Mouse (Mus musculus): ENCODE results near the gene Clcn5.

Clcn5 gene

GRCm38 (mm10) chrX:7190816-7191215 is 128.3 kb downstream of the Clcn5 start:
- no peak for DNase-seq (ENCODE audit: low read depth)

DNA sequence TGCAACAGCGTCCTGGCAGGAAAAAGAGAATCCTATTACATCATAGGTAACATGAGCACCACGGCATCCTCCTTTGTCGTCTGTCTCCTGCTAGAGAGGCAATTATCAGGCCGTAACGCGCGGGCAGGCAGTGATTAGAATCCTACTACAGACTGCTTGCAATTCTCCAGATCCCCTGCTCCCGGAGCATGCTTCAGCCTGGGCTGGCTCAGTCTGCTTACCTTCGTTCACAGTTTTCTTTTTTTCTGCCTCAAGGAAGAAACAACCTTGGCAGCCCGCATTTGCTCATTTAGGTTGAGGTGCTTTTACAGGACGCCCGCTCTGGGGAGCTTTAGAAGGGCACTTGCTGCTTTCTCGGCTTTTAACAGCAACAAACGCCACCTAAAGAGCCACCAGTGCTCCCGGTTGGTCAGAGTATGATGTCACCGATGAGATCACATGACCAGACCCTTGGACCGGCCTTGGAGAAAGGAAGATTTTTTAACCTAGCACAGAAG is 130.8 kb downstream of the Clcn5 start:
- DNase-seq (ENCODE audit: low read depth) = no peak

DNA sequence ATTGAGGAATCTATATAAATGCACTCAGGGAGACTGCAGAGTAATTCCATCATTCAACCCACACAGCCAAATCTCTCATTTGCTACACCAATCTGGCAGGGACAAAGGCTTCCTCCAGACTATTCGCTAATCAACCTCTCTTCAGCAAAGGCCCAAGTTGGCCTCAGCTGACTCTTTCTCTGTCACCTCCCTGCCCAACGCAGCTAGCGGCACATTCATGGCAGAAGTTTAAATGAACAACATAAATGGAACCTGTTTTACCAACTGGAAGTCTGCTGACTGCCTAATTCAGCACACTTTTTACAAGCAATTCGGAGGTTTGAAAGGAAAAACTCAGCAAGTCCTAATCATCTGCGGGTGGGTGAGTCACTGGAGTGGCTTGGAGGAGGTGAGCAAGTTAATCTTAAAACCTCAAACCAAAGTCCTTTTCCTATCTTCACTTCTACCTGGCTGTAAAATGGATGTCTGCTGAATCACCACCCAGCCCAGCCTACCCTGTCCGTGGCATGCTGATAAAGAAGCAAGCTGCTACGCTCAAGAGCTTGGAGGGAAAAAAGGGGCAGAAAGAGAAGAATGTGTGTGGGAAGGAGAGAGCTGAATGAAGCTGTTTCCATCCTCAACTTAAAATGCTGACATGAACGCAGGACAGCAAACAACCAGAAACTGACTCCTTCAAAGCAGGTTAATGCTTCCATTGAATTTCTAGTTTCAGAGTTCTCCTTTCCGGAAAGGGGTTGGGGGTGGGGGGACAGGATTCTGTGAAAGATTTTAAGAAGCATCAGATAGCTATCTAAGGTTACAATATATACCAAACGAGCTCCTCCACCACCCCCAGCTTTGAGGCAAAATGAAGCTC is 131.5 kb downstream of the Clcn5 start:
- no peak for DNase-seq (ENCODE audit: low read depth)

DNA sequence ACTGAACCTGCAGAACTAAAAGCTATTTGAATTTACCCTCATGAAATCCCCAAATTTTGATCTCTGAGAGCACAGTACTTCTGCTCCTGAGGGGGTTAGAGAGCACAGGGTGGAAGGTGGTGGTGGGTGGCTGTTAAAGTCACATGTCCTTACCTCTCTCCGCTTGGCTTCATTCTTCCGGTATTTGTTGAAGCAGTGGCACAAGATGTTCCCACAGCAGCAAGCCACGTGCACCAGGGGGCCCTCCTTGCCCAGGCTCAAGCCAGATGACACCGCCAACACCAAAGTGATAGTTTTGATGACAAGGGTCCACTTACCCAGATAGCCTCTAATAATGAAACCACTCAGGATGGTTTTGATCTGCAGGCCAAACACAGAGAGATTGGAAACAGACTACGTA is 149.0 kb downstream of the Clcn5 start:
- DNase-seq (ENCODE audit: low read depth) = no peak

GRCm38 (mm10) chrX:7168799-7169198 is 150.4 kb downstream of the Clcn5 start:
- no peak for DNase-seq (ENCODE audit: low read depth)

DNA sequence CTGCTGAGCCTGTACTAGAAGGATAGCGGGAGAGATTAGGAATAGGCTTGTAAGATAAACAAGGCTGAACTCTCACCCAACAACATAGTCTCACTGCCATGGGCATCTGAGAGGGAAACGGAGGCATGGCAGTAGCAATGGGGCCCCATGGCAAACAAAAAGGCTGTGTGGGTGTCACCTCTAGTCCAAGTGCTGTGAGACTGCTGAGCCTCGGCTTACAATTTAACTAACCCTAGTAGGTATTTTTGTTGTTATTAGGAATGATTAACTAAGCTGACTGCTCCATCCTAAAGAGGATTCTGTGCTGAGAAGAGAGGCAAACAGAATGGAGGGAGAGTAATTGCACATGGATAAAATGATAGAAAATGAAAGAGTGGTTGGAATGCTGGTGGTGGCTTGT is 161.2 kb downstream of the Clcn5 start:
- DNase-seq (ENCODE audit: low read depth) = no peak

DNA sequence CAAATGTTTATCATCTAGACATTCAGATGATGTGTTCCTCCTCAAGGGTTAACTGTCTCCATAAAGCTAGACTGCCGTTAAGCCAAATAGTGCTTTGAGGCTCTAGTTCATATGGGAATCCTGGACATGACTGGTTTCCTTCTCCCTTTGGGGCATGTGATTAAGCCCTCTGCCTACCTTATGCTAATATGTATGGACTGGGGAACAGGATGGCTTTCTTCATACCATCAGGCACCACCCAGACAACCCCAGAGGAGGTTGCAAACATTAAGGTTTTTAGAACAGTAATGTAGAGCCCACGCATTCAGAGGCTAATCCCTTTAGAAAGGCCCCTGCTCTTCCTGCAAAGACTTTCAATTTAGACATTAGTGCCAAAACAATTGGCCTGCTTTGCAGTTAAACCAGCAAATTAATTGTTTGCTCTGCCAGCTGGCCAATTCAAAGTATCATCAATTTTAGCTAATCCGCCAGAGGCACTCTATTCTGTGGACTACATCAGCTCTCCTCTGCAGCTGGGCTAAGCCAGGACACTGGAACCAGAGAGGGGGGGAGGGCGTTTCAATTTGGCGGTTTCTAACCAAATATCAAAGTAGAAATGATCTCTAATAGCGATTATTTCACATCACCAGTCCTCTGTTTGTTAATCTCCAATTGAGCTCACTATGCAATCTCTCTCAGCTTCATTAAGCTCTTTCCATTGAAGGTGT is 163.0 kb downstream of the Clcn5 start:
- no peak for DNase-seq (ENCODE audit: low read depth)

DNA sequence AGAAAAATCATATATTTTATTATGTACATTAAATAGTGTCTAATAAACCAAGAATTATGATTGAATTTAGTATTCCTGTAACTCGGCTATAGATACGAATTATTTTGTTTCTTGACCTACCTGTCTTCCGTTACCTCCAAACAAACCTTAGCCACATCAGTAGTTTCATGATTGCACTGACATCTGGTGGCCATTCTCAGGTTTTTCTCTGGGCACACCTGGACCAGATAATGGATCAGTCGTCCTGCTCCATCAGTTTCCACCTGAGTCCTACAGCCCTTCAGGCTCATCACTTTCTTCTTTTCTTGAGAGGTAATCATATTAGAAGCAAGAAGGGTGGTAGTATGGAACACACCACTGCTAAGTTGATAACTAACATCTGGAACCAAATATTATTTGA is 169.0 kb downstream of the Clcn5 start:
- no peak for DNase-seq (ENCODE audit: low read depth)

- DNase-seq (ENCODE audit: low read depth) = no peak
Measured at GRCm38 (mm10) chrX:7146156-7146555, 173.0 kb downstream of the Clcn5 start.

GRCm38 (mm10) chrX:7121618-7122280 is 197.4 kb downstream of the Clcn5 start:
- DNase-seq (ENCODE audit: low read depth) = no peak

DNA sequence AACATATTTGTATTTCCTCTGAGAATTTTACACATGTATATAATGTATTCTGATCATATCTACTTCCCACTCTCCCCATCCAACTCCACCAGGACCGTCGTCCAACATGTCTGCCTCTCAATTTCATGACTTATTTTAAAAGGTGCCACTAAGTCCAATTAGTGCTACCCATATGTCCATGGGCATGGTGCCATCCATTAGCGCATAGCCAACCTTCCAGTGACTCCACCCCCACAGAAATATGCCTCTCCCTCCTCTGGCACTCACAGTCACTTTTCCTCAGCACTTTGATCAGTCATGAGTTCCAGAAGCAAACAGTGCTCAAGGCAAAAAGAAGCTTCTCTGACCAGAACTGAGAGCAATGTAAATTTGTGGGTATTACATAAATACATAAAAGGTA is 204.3 kb downstream of the Clcn5 start:
- DNase-seq (ENCODE audit: low read depth) = no peak
